Mouse (Mus musculus): Measurements from ENCODE around the gene Necap2. TPM values are rescaled to one million over a fixed set of nuclear protein-coding genes. Genes with fewer than 3 reads are reported as not detected.

Gene Necap2
- polyA plus RNA-seq, 1 experiment = 85.6 TPM

GRCm38 (mm10) chr4:141017657-141018436 lies 60.3 kb downstream of the Necap2 start:
- no peaks in the 10 kb centered on the region for H3K79me2 ChIP-seq (ENCODE audit: control insufficient read depth, insufficient read depth)
- H3K4me2 ChIP-seq (ENCODE audit: low read depth) = no peak overlapping the region
- H3K27me3 ChIP-seq (ENCODE audit: control insufficient read depth, insufficient read depth, insufficient read length) = no peaks in the 10 kb centered on the region
- no peak overlapping the region for H3ac ChIP-seq (ENCODE audit: control insufficient read depth, insufficient read length)
- no peak overlapping the region for H3K4me3 ChIP-seq
- TF ChIP-seq REST (IDR thresholded peaks at IDR 0.05; ENCODE audit: insufficient read depth, insufficient read length) = no peak
- no peak for TF ChIP-seq TCF3 (IDR thresholded peaks at IDR 0.05; ENCODE audit: insufficient read length, low read depth)
- TF ChIP-seq SRF (IDR thresholded peaks at IDR 0.05; ENCODE audit: control insufficient read depth, insufficient read length, low read depth) = no peak
- no peak for TF ChIP-seq CEBPB (IDR thresholded peaks at IDR 0.05; ENCODE audit: insufficient read depth, poor library complexity, severe bottlenecking)
- TF ChIP-seq TCF12 (IDR thresholded peaks at IDR 0.05; ENCODE audit: insufficient read depth, poor library complexity, severe bottlenecking) = no peak
- no peak for TF ChIP-seq USF1 (IDR thresholded peaks at IDR 0.05; ENCODE audit: low read depth)
- TF ChIP-seq POLR2A (IDR thresholded peaks at IDR 0.05; ENCODE audit: insufficient read length, low read depth) = no peak
- no peak for TF ChIP-seq MAX (IDR thresholded peaks at IDR 0.05; ENCODE audit: low read depth)
- no peak for TF ChIP-seq MYOD1 (IDR thresholded peaks at IDR 0.05; ENCODE audit: control insufficient read depth in 1 of 3, insufficient read length in 2 of 3, low read depth in 2 of 3)
- TF ChIP-seq MYOG (IDR thresholded peaks at IDR 0.05; ENCODE audit: control insufficient read depth in 1 of 3, insufficient read depth in 1 of 3, insufficient read length in 2 of 3, low read depth in 2 of 3) = no peak
- no peak for TF ChIP-seq E2F4 (IDR thresholded peaks at IDR 0.05; ENCODE audit: insufficient read depth)
- no peak for TF ChIP-seq POLR2AphosphoS2 (IDR thresholded peaks at IDR 0.05; ENCODE audit: insufficient read length, low read depth)
- H3K36me3 ChIP-seq (ENCODE audit: control insufficient read depth, insufficient read depth) = no peaks in the 10 kb centered on the region

Other genes with a start within 250 kb of the Necap2 start
- 0.06 TPM for gene Padi1, start 232.6 kb downstream of the Necap2 start, polyA plus RNA-seq (2012; fragmentation: generic; extraction: Trizol)
- 20.7 TPM for gene Padi2, start 172.0 kb downstream of the Necap2 start, polyA plus RNA-seq (2012; fragmentation: generic; extraction: Trizol)
- gene Sdhb, start 117.2 kb downstream of the Necap2 start, polyA plus RNA-seq (2012; fragmentation: generic; extraction: Trizol) = 421 TPM
- gene Atp13a2, start 91.5 kb downstream of the Necap2 start, polyA plus RNA-seq (2012; fragmentation: generic; extraction: Trizol) = 22.0 TPM
- 0.53 TPM for gene Mfap2, start 67.9 kb downstream of the Necap2 start, polyA plus RNA-seq (2012; fragmentation: generic; extraction: Trizol)
- gene Crocc, start 17.8 kb downstream of the Necap2 start, polyA plus RNA-seq (2012; fragmentation: generic; extraction: Trizol) = 3.9 TPM
- gene Spata21, start 10.0 kb upstream of the Necap2 start, polyA plus RNA-seq (2012; fragmentation: generic; extraction: Trizol) = not detected
- 107 TPM for gene Szrd1, start 61.4 kb upstream of the Necap2 start, polyA plus RNA-seq (2012; fragmentation: generic; extraction: Trizol)
- gene Fbxo42, start 69.6 kb upstream of the Necap2 start, polyA plus RNA-seq (2012; fragmentation: generic; extraction: Trizol) = 13.2 TPM
- gene Rsg1, start 135.6 kb upstream of the Necap2 start, polyA plus RNA-seq (2012; fragmentation: generic; extraction: Trizol) = 0.78 TPM
- gene Arhgef19, start 161.1 kb upstream of the Necap2 start, polyA plus RNA-seq (2012; fragmentation: generic; extraction: Trizol) = 28.6 TPM
- 46.8 TPM for gene Epha2, start 222.9 kb upstream of the Necap2 start, polyA plus RNA-seq (2012; fragmentation: generic; extraction: Trizol)